Mouse (Mus musculus): ENCODE results near the gene Ccdc30.
A peak's percentile ranks its signal among the peaks of the same experiment; 100 is the strongest.
"Not testable (repeated sequence)": the region's sequence is repeated elsewhere in the genome, so short reads cannot be mapped to it uniquely, and the experiment has no call there.

Ccdc30 gene

DNA sequence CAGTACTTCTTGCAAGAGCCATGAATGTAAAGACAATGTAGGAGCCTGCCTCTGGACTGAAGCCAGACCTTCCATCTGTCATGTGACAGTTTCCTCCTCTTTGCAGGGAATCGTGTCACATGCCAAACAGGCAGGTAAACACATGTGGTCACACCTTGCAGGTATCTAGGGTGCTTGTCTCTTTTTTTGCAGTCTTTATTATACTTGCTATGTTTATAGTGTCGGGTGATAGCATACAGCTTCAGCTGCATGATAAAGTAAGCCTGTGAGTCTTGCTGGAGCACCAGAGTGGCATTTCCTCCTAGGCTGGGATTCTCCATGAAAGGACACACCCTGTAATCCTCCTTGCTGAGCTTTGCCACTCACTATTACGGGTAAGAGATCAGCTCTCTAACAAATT, 113.5 kb downstream of the Ccdc30 start:
- DNase-seq, result no peak

DNA sequence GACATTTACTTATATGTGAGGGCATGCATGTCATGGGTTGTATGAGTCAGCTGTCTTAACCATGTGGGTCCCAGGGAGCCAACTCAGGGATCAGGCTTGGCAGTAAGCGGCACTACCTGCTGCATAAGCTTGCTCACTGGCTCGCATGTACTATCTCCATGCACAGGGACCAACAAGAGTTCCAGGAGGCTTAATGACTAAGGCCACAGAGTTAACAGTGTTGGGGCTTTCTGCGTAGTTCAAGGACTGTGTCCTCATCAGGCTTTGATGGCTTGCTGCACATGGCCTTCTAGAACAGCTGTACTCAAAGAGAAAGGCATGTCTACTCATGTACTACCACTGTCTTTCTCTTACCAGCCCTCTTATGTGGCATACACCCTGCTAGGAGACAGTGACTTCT, 114.6 kb downstream of the Ccdc30 start:
- no peak for DNase-seq

DNA sequence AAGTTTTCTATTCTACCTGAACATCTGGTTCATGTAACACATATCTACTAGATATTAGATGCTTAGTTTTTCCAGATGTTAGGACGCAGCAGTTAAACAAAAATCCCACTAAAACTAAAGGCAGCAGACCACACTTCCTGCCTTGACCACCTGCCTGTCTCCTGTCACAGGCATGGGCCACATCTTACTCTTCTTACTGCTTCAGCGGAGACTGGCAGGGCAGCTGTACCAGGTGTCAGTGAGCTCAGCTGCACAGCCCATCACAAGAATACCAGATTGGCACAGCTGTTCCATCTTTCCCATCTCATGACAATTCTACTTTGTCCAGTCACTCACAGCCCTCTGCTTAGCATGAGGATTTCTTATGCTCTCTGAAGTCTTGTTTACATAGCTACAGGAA, 118.0 kb downstream of the Ccdc30 start:
- no peak for DNase-seq

DNA sequence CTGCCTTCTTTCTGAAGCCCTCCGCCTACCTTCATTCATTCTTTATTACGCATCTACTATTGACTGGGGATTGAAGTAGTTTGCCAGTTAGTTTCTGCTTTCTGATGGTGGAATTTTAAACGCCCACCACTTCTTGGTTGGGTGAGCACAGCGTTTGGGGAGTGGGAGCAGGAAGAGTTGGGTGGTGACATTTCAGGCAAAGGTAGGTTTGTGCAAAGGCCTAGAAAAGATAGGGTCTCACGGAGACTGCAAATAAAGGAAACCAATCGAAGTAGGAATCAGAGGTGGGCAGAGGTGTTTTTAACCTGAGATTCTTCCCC, 120.2 kb downstream of the Ccdc30 start:
- no peak for DNase-seq

DNA sequence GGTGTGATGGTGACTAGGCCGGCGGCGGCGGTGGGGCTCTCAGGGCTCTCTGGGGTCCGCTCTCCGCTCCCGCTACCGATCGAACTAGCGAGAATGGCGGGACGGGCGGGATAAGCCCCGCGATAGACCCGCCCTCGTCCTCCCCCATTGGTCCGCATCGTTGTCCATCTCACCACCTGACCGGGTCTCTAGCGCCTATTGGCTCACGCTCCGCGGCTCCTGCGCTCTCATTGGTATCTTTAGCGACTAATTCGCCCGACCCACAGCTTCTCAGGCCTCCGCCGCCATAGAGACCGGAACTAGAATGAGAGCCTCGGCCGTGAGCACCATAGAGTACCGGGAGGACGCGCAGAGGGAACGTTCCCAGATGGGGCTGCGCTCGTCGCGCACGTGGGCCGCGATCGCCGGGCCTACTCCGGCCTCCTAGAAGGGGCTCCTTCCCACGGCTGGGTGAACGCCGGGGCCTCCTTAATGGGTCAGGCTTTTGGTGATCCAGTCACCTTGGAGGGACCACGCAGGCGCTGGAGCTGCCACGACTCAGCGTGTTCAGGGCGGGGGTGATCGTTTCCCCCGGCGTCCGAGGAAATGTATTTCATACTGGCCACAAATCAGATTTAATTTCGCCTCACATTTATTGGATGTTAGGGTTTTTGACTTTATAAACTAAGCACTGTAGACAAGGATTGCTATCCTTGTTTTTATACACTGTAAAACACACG, 120.7 kb downstream of the Ccdc30 start, which contains the start of gene Ybx1:
Ybx1 (minus strand) TSS at position 190 of the 719 bp plus-strand sequence.
- DNase-seq, result peak; percentile 100

DNA sequence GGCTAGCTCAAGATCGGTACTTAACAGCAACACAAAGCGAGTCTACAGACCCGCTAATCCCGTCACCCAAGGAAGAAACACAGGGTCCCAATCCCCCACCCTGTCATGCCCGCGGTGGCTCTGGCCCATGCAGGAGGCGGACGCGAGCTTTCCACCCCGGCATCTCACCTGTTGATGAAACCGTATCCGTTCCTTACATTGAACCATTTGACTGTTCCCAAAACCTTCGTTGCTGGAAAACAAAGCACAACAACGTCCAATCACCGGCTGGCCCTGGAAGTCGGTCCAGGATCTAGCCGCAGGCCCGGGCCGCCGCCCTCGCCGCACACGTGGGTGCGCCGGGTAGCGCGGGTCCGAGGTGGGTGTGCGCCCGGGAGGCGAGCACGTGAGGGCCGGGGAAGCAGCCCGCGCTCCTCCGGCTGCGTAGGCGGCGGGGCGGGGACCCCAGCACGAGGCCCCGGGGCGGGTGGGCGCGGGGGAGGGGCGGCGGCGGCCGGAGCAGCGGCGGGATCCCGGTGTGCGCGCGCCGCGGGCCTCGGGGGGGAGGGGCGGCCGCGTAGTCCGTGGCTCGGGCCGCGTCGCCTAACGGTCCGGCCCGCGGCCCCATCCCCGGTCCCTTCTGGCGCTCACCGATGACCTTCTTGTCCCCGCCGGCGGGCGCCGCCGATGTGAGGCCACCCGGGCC, 121.6 kb downstream of the Ccdc30 start:
- DNase-seq, result peak; percentile 44

DNA sequence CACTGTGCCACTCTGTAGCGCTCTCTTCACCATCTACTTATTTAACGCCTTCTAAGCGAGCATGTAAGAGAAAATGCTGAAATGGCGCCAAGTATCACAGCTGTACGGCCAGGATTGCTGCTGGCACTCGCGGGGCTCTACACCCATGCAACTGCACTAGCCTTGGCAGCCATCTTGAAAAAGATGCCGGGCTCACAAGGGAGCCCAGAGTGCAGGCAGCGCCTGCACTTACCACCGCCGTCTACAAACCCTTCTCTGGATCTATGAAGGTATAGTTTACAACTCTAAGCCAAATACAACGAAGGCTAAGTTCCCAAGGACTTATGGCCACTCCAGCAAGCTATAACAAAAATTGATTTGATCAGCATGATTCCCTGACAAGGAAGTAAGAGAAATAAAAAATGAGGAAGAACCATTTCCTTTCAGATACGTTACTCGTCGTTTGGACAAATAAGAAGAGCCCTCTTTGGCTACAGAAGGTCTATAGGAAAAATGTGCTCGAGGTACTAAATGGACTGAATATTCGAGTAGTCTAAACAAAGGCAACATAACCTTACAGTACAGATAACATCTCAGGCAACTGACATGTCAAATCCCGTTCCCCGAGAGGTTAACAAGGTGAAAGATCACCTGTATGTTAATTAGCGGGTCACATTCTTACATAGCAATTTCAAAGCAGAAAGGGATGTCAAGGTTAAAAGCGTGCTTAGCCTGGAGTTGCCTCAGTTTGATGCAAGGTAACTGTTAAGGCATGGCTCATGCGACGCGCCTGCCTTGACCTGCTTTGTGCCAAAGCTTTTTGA, 122.3 kb downstream of the Ccdc30 start:
- peak; percentile 61 for DNase-seq

DNA sequence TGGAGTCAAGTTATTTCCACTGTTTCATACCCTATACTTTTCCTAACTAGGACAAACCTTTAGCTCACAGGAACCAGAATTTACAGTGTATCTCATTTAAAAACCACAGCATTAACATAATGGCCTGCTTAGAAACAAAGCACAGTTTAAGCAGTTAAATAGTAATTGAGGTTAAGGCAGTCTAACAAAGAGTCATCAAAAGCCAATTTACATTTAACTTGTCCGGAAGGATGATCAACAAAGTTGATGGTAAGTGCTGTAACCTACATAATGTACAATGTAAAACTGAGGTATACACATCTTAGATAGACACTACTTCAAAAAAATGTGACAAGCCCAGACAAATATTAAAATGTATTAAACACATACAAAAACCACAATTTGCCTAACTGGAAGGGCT, 123.4 kb downstream of the Ccdc30 start:
- no peak for DNase-seq

DNA sequence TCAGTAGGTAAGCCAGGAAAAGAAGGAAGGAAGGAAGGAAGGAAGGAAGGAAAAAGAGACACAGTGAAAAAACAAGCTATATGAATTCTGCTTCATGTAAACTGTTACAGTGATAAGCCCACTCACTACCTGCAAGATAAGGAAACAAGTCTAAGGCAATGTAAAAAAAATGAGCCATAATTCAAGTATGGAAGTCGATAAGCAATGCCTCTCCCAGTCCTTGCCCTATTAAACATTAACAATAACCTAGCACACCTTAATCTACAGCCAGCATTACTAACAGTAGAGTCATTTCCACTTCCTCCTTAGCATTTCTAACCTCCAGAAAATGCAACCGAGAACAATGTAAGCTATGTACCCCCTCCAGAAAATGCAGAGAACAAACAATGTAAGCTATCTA, 130.0 kb downstream of the Ccdc30 start:
- no peak for DNase-seq

DNA sequence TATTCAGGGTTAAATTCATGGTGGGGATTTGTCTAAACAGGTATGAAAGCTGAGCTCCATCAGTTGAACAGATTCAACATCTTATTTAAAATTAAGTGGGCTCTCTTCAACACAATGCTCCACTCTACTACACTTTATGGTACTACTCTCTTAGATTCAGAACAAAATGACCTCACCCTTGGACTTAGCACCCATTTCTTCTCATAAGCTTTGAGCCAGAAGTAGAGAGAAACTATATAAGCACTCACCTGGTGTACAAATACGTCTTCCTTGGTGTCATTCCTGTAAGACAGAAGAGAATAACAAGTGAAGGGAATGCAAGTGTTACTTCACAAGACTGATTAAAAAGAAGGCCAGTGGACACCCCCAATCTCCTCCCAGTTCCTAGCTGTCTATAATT, 130.5 kb downstream of the Ccdc30 start:
- DNase-seq, result no peak

DNA sequence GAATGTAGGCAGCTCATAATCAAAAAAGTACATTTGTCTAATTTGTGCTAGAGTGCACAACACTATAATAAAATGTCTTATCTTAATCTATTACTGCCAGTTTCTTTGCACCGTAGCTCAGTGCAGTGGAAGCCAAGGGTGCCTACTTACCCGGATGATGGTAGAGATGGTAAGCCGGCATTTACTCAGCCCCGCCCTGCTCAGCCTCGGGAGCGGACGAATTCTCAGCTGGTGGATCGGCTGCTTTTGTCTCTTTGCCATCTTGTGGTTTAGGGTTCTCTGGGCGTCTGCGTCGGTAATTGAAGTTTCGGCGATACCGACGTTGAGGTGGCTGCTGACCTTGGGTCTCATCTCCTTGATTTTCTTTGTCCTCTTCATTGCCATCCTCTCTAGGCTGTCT, 136.5 kb downstream of the Ccdc30 start:
- not testable (repeated sequence) for DNase-seq

DNA sequence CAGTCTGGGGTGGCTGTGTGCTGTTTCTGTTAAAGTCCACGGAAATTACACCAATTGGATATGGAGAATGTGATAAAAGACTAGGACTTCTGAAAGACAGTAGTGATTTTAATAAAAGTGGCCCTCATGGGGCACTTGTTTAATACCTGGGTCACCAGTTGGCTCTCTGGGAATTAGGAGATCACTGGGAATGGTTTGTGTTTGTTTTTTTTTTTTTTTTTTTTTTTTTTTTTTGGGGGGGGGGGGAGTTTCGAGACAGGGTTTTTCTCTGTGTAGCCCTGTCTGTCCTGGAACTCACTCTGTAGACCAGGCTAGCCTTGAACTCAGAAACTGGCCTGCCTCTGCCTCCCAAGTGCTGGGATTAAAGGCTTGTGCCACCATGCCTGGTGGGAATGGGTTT, 139.6 kb downstream of the Ccdc30 start:
- no peak for DNase-seq

DNA sequence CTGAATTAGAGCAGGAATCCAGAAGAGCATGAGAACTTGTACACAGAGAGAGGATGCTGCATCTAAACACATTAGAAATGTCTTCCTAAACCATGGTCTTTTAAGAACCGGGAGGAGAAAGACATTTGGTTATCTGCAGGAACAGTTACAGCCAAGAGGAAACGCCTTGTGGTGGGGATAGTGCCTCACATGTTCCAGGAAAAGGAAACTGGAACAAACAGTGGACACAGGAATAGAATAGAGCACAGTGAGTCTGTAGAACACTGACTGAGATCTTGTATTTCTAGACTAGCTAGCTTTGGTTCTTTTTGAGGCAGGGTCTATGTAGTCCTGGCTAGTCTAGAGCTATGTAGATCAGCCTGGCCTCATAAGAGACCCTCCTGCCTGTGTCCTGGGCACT, 140.1 kb downstream of the Ccdc30 start:
- DNase-seq, result no peak

DNA sequence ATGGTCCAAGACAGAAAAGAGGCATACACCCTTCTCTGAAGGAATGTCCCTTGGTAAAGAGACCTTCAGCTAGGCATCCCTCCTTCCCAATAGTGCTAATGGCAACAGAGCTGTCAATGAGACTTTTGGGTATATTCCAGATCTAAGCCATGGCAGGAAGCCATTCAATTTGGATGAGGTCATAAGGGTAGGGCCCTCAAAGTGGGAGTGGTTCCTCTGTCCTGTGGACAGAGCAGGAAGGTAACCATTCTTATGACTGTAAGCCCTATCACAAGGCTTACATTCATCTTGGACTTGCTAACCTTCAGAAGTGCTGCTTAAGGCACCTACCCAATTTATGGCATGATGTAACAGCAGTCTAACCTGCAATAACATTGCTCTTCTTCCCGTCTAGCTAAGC, 140.7 kb downstream of the Ccdc30 start:
- no peak for DNase-seq

Data from right cerebral cortex, postnatal 4 days (tissue).